Mouse (Mus musculus): Measurements from ENCODE around the gene Trap1. TPM values are rescaled to one million over a fixed set of nuclear protein-coding genes. Genes with fewer than 3 reads are reported as not detected.

Gene Trap1
- total RNA-seq, 1 experiment = 157 TPM

GRCm38 (mm10) chr16:4032341-4032748 lies 45.3 kb downstream of the Trap1 start:
- TF ChIP-seq MAFK (IDR thresholded peaks at IDR 0.05; ENCODE audit: insufficient read depth, low read depth, low read length) = no peak
- TF ChIP-seq ZNF384 (IDR thresholded peaks at IDR 0.05; ENCODE audit: low read depth, low read length) = no peak
- no peak for TF ChIP-seq ZC3H11A (IDR thresholded peaks at IDR 0.05; ENCODE audit: borderline replicate concordance, low read depth, low read length)
- no peak for TF ChIP-seq CHD2 (IDR thresholded peaks at IDR 0.05; ENCODE audit: low read depth, low read length)
- TF ChIP-seq HCFC1 (IDR thresholded peaks at IDR 0.05; ENCODE audit: borderline replicate concordance, insufficient read depth, low read length) = no peak
- no peak overlapping the region for H3K9ac ChIP-seq (ENCODE audit: insufficient read depth, low read depth, low read length, poor library complexity, severe bottlenecking)
- in situ Hi-C loops (cut with MboI; ENCODE audit: low sequenced_read_pairs in 2 of 2, unreplicated experiment in 2 of 2) = no loop called here
- peaks cover 6 to 23% of the 10 kb centered on the region in 2 experiments; a peak in 2 of 4 replicates for H3K4me1 ChIP-seq (ENCODE audit: control insufficient read depth in 2 of 2, insufficient read depth in 2 of 2, low read length in 2 of 2, poor library complexity in 1 of 2)
- H3K4me3 ChIP-seq (ENCODE audit: insufficient read depth in 1 of 2, low read depth in 1 of 2, low read length in 2 of 2, poor library complexity in 1 of 2, severe bottlenecking in 1 of 2) = no peak overlapping the region
- no peak overlapping the region for H3K27ac ChIP-seq (ENCODE audit: insufficient read depth, low read depth, low read length, poor library complexity, severe bottlenecking)
- H3K9me3 ChIP-seq (ENCODE audit: control insufficient read depth, insufficient read depth, low read depth, low read length) = no peaks in the 10 kb centered on the region
- peaks cover 10% of the 10 kb centered on the region for H3K36me3 ChIP-seq (ENCODE audit: control insufficient read depth, insufficient read depth, low read length, poor library complexity, severe bottlenecking)
- no peak for DNase-seq (ENCODE audit: low read depth, low spot score)

GRCm38 (mm10) chr16:4031441-4032274 lies 46.0 kb downstream of the Trap1 start:
- in situ Hi-C loops (cut with MboI; ENCODE audit: low sequenced_read_pairs in 2 of 2, unreplicated experiment in 2 of 2) = no loop called here
- Histone ChIP-seq H3K36me3 (ENCODE audit: control insufficient read depth, insufficient read depth, low read length, poor library complexity, severe bottlenecking) (peaks cover 5% of the 10 kb centered on the region; the same call in 1 of the 2 replicates), H3K27ac (ENCODE audit: insufficient read depth, low read depth, low read length, poor library complexity, severe bottlenecking) (peak overlapping the region; percentile 22; the same call in 1 of the 2 replicates), H3K9ac (ENCODE audit: insufficient read depth, low read depth, low read length, poor library complexity, severe bottlenecking) (no peak overlapping the region), H3K4me3 (ENCODE audit: insufficient read depth in 1 of 2, low read depth in 1 of 2, low read length in 2 of 2, poor library complexity in 1 of 2, severe bottlenecking in 1 of 2) (no peak overlapping the region), H3K4me1 (ENCODE audit: control insufficient read depth in 2 of 2, insufficient read depth in 2 of 2, low read length in 2 of 2, poor library complexity in 1 of 2) (peaks cover 6 to 21% of the 10 kb centered on the region in 2 experiments; a peak in 2 of 4 replicates), H3K9me3 (ENCODE audit: control insufficient read depth, insufficient read depth, low read depth, low read length) (no peaks in the 10 kb centered on the region)
- TF ChIP-seq HCFC1 (IDR thresholded peaks at IDR 0.05; ENCODE audit: borderline replicate concordance, insufficient read depth, low read length) = no peak
- TF ChIP-seq ZNF384 (IDR thresholded peaks at IDR 0.05; ENCODE audit: low read depth, low read length) = no peak
- no peak for TF ChIP-seq ZC3H11A (IDR thresholded peaks at IDR 0.05; ENCODE audit: borderline replicate concordance, low read depth, low read length)
- TF ChIP-seq MAFK (IDR thresholded peaks at IDR 0.05; ENCODE audit: insufficient read depth, low read depth, low read length) = no peak
- DNase-seq (ENCODE audit: low read depth, low spot score) = no peak

- Histone ChIP-seq H3K9me3 (ENCODE audit: control insufficient read depth, insufficient read depth, low read depth, low read length) (no peaks in the 10 kb centered on the region), H3K9ac (ENCODE audit: insufficient read depth, low read depth, low read length, poor library complexity, severe bottlenecking) (no peak overlapping the region), H3K27ac (ENCODE audit: insufficient read depth, low read depth, low read length, poor library complexity, severe bottlenecking) (no peak overlapping the region; the same call in 1 of the 2 replicates), H3K4me1 (ENCODE audit: control insufficient read depth in 2 of 2, insufficient read depth in 2 of 2, low read length in 2 of 2, poor library complexity in 1 of 2) (peaks cover 6 to 20% of the 10 kb centered on the region in 2 experiments; a peak in 2 of 4 replicates), H3K4me3 (ENCODE audit: insufficient read depth in 1 of 2, low read depth in 1 of 2, low read length in 2 of 2, poor library complexity in 1 of 2, severe bottlenecking in 1 of 2) (no peak overlapping the region), H3K36me3 (ENCODE audit: control insufficient read depth, insufficient read depth, low read length, poor library complexity, severe bottlenecking) (0 out of 2 replicates have a peak, but pooled peaks cover 4% of the 10 kb centered on the region)
- in situ Hi-C loops (cut with MboI; ENCODE audit: low sequenced_read_pairs in 2 of 2, unreplicated experiment in 2 of 2) = no loop called here
- no peak for TF ChIP-seq ZC3H11A (IDR thresholded peaks at IDR 0.05; ENCODE audit: borderline replicate concordance, low read depth, low read length)
- no peak for TF ChIP-seq HCFC1 (IDR thresholded peaks at IDR 0.05; ENCODE audit: borderline replicate concordance, insufficient read depth, low read length)
- TF ChIP-seq CHD2 (IDR thresholded peaks at IDR 0.05; ENCODE audit: low read depth, low read length) = no peak
- no peak for TF ChIP-seq MAFK (IDR thresholded peaks at IDR 0.05; ENCODE audit: insufficient read depth, low read depth, low read length)
- TF ChIP-seq ZNF384 (IDR thresholded peaks at IDR 0.05; ENCODE audit: low read depth, low read length) = no peak
- DNase-seq (ENCODE audit: low read depth, low spot score) = no peak
Measured at GRCm38 (mm10) chr16:4030501-4030900, 47.1 kb downstream of the Trap1 start.

GRCm38 (mm10) chr16:4029371-4029841 lies 48.2 kb downstream of the Trap1 start:
- in situ Hi-C loops (cut with MboI; ENCODE audit: low sequenced_read_pairs in 2 of 2, unreplicated experiment in 2 of 2) = no loop called here

More at GRCm38 (mm10) chr16:4029371-4029841, 48.2 kb downstream of the Trap1 start:
- no peak for DNase-seq (ENCODE audit: low read depth, low spot score)
- H3K27ac ChIP-seq (ENCODE audit: insufficient read depth, low read depth, low read length, poor library complexity, severe bottlenecking) = no peak overlapping the region
- no peak for TF ChIP-seq ZC3H11A (IDR thresholded peaks at IDR 0.05; ENCODE audit: borderline replicate concordance, low read depth, low read length)
- TF ChIP-seq HCFC1 (IDR thresholded peaks at IDR 0.05; ENCODE audit: borderline replicate concordance, insufficient read depth, low read length) = no peak
- TF ChIP-seq ZNF384 (IDR thresholded peaks at IDR 0.05; ENCODE audit: low read depth, low read length) = no peak
- TF ChIP-seq CHD2 (IDR thresholded peaks at IDR 0.05; ENCODE audit: low read depth, low read length) = no peak
- no peak for TF ChIP-seq MAFK (IDR thresholded peaks at IDR 0.05; ENCODE audit: insufficient read depth, low read depth, low read length)
- H3K4me3 ChIP-seq (ENCODE audit: insufficient read depth in 1 of 2, low read depth in 1 of 2, low read length in 2 of 2, poor library complexity in 1 of 2, severe bottlenecking in 1 of 2) = no peak overlapping the region
- H3K36me3 ChIP-seq (ENCODE audit: control insufficient read depth, insufficient read depth, low read length, poor library complexity, severe bottlenecking) = 0 out of 2 replicates have a peak, but pooled peaks cover 4% of the 10 kb centered on the region
- no peaks in the 10 kb centered on the region for H3K9me3 ChIP-seq (ENCODE audit: control insufficient read depth, insufficient read depth, low read depth, low read length)
- peaks cover 6 to 20% of the 10 kb centered on the region in 2 experiments; a peak in 2 of 4 replicates for H3K4me1 ChIP-seq (ENCODE audit: control insufficient read depth in 2 of 2, insufficient read depth in 2 of 2, low read length in 2 of 2, poor library complexity in 1 of 2)
- H3K9ac ChIP-seq (ENCODE audit: insufficient read depth, low read depth, low read length, poor library complexity, severe bottlenecking) = no peak overlapping the region

All from ES-E14 (cell line).